Mouse (Mus musculus) CH12.LX (cell line): Measurements from ENCODE around the gene Npb. TPM values are rescaled to one million over a fixed set of nuclear protein-coding genes. Genes with fewer than 3 reads are reported as not detected.
A peak's percentile ranks its signal among the peaks of the same experiment; 100 is the strongest.

ENCODE experiments used
- DNase-seq: peaks from one replicate; pipeline ENCODE4 v3.0.0-alpha.2; 2013; ENCODE audit errors: extremely low read depth
- H3K27ac ChIP-seq: 2 replicates; pipeline ENCODE4 v1.5.1; 2012; ENCODE audit warnings: low read depth, mild to moderate bottlenecking, control low read depth, moderate library complexity; ENCODE audit not compliant: insufficient read depth
- H3K27me3 ChIP-seq: replicated peaks from 2 replicates; pipeline ENCODE3; 2012; ENCODE audit warnings: inconsistent platforms
- H3K36me3 ChIP-seq, 2 experiments: replicated peaks in 1 of 2; 2 replicates each; pipeline versions ENCODE3 to v1.6.1; 2012; ENCODE audit warnings: inconsistent platforms in 1 of 2, low read length in 1 of 2, mild to moderate bottlenecking in 1 of 2, mixed read lengths in 1 of 2, moderate library complexity in 1 of 2; ENCODE audit not compliant: control insufficient read depth in 1 of 2, insufficient read depth in 1 of 2
- H3K4me1 ChIP-seq, 2 experiments: 2 replicates each; pipeline ENCODE4 v1.6.1; 2012; ENCODE audit warnings: inconsistent platforms in 1 of 2, moderate library complexity in 1 of 2; ENCODE audit not compliant: insufficient read depth in 2 of 2, control insufficient read depth in 1 of 2
- H3K4me2 ChIP-seq: 2 replicates; pipeline ENCODE4 v1.6.1; 2012; ENCODE audit warnings: low read depth, mild to moderate bottlenecking, control low read depth; ENCODE audit not compliant: poor library complexity, insufficient read depth, severe bottlenecking
- H3K4me3 ChIP-seq, 3 experiments: fragments of 150-350 bp in 1 of 3; sonication (generic) in 1 of 3; replicated peaks in 1 of 3; 2 replicates each; pipeline versions ENCODE3 to v1.5.1; 2011 to 2012; ENCODE audit warnings: low read depth in 2 of 3, low read length in 2 of 3, mild to moderate bottlenecking in 2 of 3, moderate library complexity in 2 of 3, control low read depth in 1 of 3, improper control_type of control experiment in 1 of 3, inconsistent platforms in 1 of 3, mixed read lengths in 1 of 3; ENCODE audit not compliant: poor library complexity in 1 of 3
- H3K79me2 ChIP-seq: replicated peaks from 2 replicates; pipeline ENCODE4 v1.6.1; 2012; ENCODE audit warnings: mild to moderate bottlenecking, moderate library complexity; ENCODE audit not compliant: control insufficient read depth, poor library complexity, insufficient read depth, severe bottlenecking; ENCODE audit errors: extremely low read depth
- H3K9ac ChIP-seq: 2 replicates; pipeline ENCODE4 v1.6.1; 2012; ENCODE audit warnings: low read depth, mild to moderate bottlenecking, control low read depth, moderate library complexity; ENCODE audit not compliant: insufficient read depth
- H3K9me3 ChIP-seq: replicated peaks from 2 replicates; pipeline ENCODE3; 2012; ENCODE audit warnings: low read length, inconsistent platforms, mixed read lengths
- CTCF ChIP-seq, 2 experiments: IDR thresholded peaks in 1 of 2; conservative IDR thresholded peaks in 1 of 2; 2 replicates each; pipeline ENCODE4 v1.5.1; 2011 to 2012; ENCODE audit warnings: low read depth in 2 of 2, low read length in 2 of 2, improper control_type of control experiment in 1 of 2, inconsistent platforms in 1 of 2, mild to moderate bottlenecking in 1 of 2, moderate library complexity in 1 of 2
- E2F4 ChIP-seq: IDR thresholded peaks from 2 replicates; pipeline ENCODE4 v1.6.1; 2011; ENCODE audit warnings: low read depth, low read length, improper control_type of control experiment; ENCODE audit not compliant: insufficient replicate concordance
- EP300 ChIP-seq: IDR thresholded peaks from 2 replicates; pipeline ENCODE4 v1.6.1; 2011; ENCODE audit warnings: low read length, improper control_type of control experiment
- ETS1 ChIP-seq: conservative IDR thresholded peaks from 2 replicates; pipeline ENCODE4 v1.6.1; 2012; ENCODE audit warnings: low read depth, mild to moderate bottlenecking, inconsistent platforms, low read length, improper control_type of control experiment, moderate library complexity
- IRF4 ChIP-seq: IDR thresholded peaks from 2 replicates; pipeline ENCODE4 v1.6.1; 2014; ENCODE audit warnings: low read depth, mild to moderate bottlenecking, inconsistent platforms, low read length, improper control_type of control experiment
- JUN ChIP-seq: IDR thresholded peaks from 2 replicates; pipeline ENCODE4 v1.6.1; 2011; ENCODE audit warnings: low read depth, mild to moderate bottlenecking, low read length, improper control_type of control experiment, moderate library complexity; ENCODE audit not compliant: insufficient read depth
- JUND ChIP-seq: conservative IDR thresholded peaks from 2 replicates; pipeline ENCODE4 v1.6.1; 2011; ENCODE audit warnings: low read depth, low read length, improper control_type of control experiment
- KAT2A ChIP-seq: IDR thresholded peaks from 2 replicates; pipeline ENCODE4 v1.6.1; 2012; ENCODE audit warnings: low read length, improper control_type of control experiment, inconsistent platforms; ENCODE audit not compliant: insufficient replicate concordance
- MAFK ChIP-seq: IDR thresholded peaks from 2 replicates; pipeline ENCODE4 v1.6.1; 2011; ENCODE audit warnings: low read length, improper control_type of control experiment; ENCODE audit not compliant: insufficient replicate concordance
- MAX ChIP-seq: IDR thresholded peaks from 2 replicates; pipeline ENCODE4 v1.6.1; 2011; ENCODE audit warnings: low read length, improper control_type of control experiment
- MAZ ChIP-seq: IDR thresholded peaks from 2 replicates; pipeline ENCODE4 v1.6.1; 2012; ENCODE audit warnings: low read depth, mild to moderate bottlenecking, inconsistent platforms, low read length, improper control_type of control experiment, moderate library complexity
- MYC ChIP-seq: IDR thresholded peaks from 2 replicates; pipeline ENCODE4 v1.6.1; 2011; ENCODE audit warnings: low read depth, mild to moderate bottlenecking, improper control_type of control experiment, low read length
- NELFE ChIP-seq: IDR thresholded peaks from 2 replicates; pipeline ENCODE4 v1.6.1; 2011; ENCODE audit warnings: low read depth, low read length, improper control_type of control experiment
- NRF1 ChIP-seq: IDR thresholded peaks from 2 replicates; pipeline ENCODE4 v1.6.1; 2014; ENCODE audit warnings: low read depth, mild to moderate bottlenecking, inconsistent platforms, low read length, improper control_type of control experiment, moderate library complexity
- POLR2A ChIP-seq: IDR thresholded peaks from 2 replicates; pipeline ENCODE4 v1.6.1; 2011; ENCODE audit warnings: low read depth, mild to moderate bottlenecking, improper control_type of control experiment, low read length
- POLR2AphosphoS2 ChIP-seq: IDR thresholded peaks from 2 replicates; pipeline ENCODE4 v1.6.1; 2011; ENCODE audit warnings: low read depth, low read length, improper control_type of control experiment
- RCOR1 ChIP-seq: conservative IDR thresholded peaks from 2 replicates; pipeline ENCODE4 v1.6.1; 2012; ENCODE audit warnings: low read depth, mild to moderate bottlenecking, inconsistent platforms, low read length, improper control_type of control experiment
- SIN3A ChIP-seq: IDR thresholded peaks from 2 replicates; pipeline ENCODE4 v1.6.1; 2012; ENCODE audit warnings: low read length, improper control_type of control experiment, inconsistent platforms
- SMC3 ChIP-seq: IDR thresholded peaks from 2 replicates; pipeline ENCODE4 v1.6.1; 2011; ENCODE audit warnings: low read depth, low read length, improper control_type of control experiment
- TBP ChIP-seq: conservative IDR thresholded peaks from 2 replicates; pipeline ENCODE4 v1.6.1; 2011; ENCODE audit warnings: low read depth, low read length, improper control_type of control experiment
- TCF12 ChIP-seq: IDR thresholded peaks from 2 replicates; pipeline ENCODE4 v1.6.1; 2014; ENCODE audit warnings: low read depth, mild to moderate bottlenecking, inconsistent platforms, low read length, improper control_type of control experiment
- UBTF ChIP-seq: IDR thresholded peaks from 2 replicates; pipeline ENCODE4 v1.6.1; 2012; ENCODE audit warnings: low read depth, mild to moderate bottlenecking, inconsistent platforms, low read length, improper control_type of control experiment, moderate library complexity
- ZMIZ1 ChIP-seq: IDR thresholded peaks from 2 replicates; pipeline ENCODE4 v1.6.1; 2012; ENCODE audit warnings: low read depth, mild to moderate bottlenecking, inconsistent platforms, low read length, improper control_type of control experiment
- dilution Hi-C: fragments of 300-500 bp; cut with MboI; formaldehyde crosslinking; loops from 2 replicates; pipeline ENCODE4 v1.14.3; 2020; ENCODE audit warnings: low sequenced_read_pairs; ENCODE audit not compliant: extremely low pct_unique_long_range_greater_than_20kb, extremely low pct_ligation_motif_present
- in situ Hi-C: fragments of 300-500 bp; cut with MboI; formaldehyde crosslinking; loops from 3 replicates; pipeline ENCODE4 v1.14.3; 2019; ENCODE audit warnings: low sequenced_read_pairs, low pct_ligation_motif_present, low pct_unique_long_range_greater_than_20kb, mixed read lengths
- polyA plus RNA-seq: library from polyadenylated mRNA; unstranded; fragments of >175 nt; gene quantifications from 2 replicates; pipeline ENCODE4 v1.2.1, GENCODE M21; 2012; ENCODE audit warnings: low read depth; ENCODE audit not compliant: insufficient read length
- total RNA-seq, 2 experiments: library from RNA; depleted of rRNA; stranded (reverse); fragments of 300-350 nt in 1 of 2; fragments of >200 nt in 1 of 2; gene quantifications; 2 replicates each; pipeline ENCODE4 v1.2.3; 2012 to 2014

The Npb gene
- total and polyA plus RNA-seq, 3 experiments: 0.55 to 1.3 TPM; not detected in 1

GRCm38 (mm10) chr11:120651872-120652271 lies 43.6 kb downstream of the Npb start (continued):
- no peak for TF ChIP-seq NRF1
- no peak for TF ChIP-seq ZMIZ1
- no peak for TF ChIP-seq RCOR1
- TF ChIP-seq TCF12: no peak
- peak; percentile 49 for TF ChIP-seq SMC3
- 0 out of 2 replicates have a peak, but pooled peaks have one; percentile 22 for TF ChIP-seq MYC
- peak; percentile 31 to 63; a peak in 3 of 4 replicates for TF ChIP-seq CTCF (conservative IDR thresholded peaks at IDR 0.05 in 1 of 2, IDR thresholded peaks at IDR 0.05 in 1 of 2; ENCODE audit: low read depth in 2 of 2, low read length in 2 of 2)
- TF ChIP-seq, all 38 proteins: peak for 3

- Histone ChIP-seq H3K4me1 (peaks cover 0 to 14% of the 10 kb centered on the region in 2 experiments; a peak in 3 of 4 replicates), H3K36me3 (no peaks in the 10 kb centered on the region), H3K79me2 (no peaks in the 10 kb centered on the region), H3K27ac (no peak overlapping the region), H3K9ac (no peak overlapping the region), H3K9me3 (peaks cover under 1% of the 10 kb centered on the region), H3K4me2 (no peak overlapping the region), H3K27me3 (peaks cover 53% of the 10 kb centered on the region), H3K4me3 (no peak overlapping the region)
- TF ChIP-seq POLR2AphosphoS2 (no peak), JUND (no peak), SMC3 (no peak), E2F4 (no peak), MAX (no peak), NELFE (no peak), UBTF (no peak)
- in situ Hi-C loops: no loop called here
- dilution Hi-C loops: no loop called here
- no peak for DNase-seq
These were observed 46.5 kb downstream of the Npb start for GRCm38 (mm10) chr11:120654741-120655140.

GRCm38 (mm10) chr11:120657301-120657700 lies 49.0 kb downstream of the Npb start:
- Histone ChIP-seq H3K79me2 (no peaks in the 10 kb centered on the region), H3K27me3 (peaks cover 65% of the 10 kb centered on the region), H3K27ac (no peak overlapping the region), H3K4me2 (no peak overlapping the region), H3K36me3 (no peaks in the 10 kb centered on the region), H3K9me3 (peaks cover 7% of the 10 kb centered on the region), H3K4me3 (no peak overlapping the region), H3K4me1 (peaks cover 0 to 14% of the 10 kb centered on the region in 2 experiments; a peak in 3 of 4 replicates), H3K9ac (no peak overlapping the region)
- DNase-seq: no peak
- TF ChIP-seq ETS1 (no peak), KAT2A (no peak), POLR2AphosphoS2 (no peak), SIN3A (no peak), MAX (no peak), MAFK (no peak), NELFE (no peak), MYC (no peak), MAZ (no peak), JUND (no peak), EP300 (no peak), JUN (no peak), TCF12 (no peak), POLR2A (no peak), UBTF (no peak), E2F4 (no peak), IRF4 (no peak), TBP (no peak)
- in situ Hi-C loops: no loop called here
- dilution Hi-C loops: no loop called here
